Mouse (Mus musculus): ENCODE results near the gene Mnx1. TPM values are rescaled to one million over a fixed set of nuclear protein-coding genes. Genes with fewer than 3 reads are reported as not detected.
A peak's percentile ranks its signal among the peaks of the same experiment; 100 is the strongest.

Gene Mnx1
- polyA plus RNA-seq, 1 experiment from 2014 or later, result 0.95 TPM

GRCm38 (mm10) chr5:29475556-29475955 lies 2.7 kb downstream of the Mnx1 start:
- no peak for ATAC-seq (ENCODE audit: low FRiP score)
- Histone ChIP-seq H3K9ac (replicated peaks) (no peak overlapping the region), H3K4me1 (peaks cover 17% of the 10 kb centered on the region), H3K4me3 (replicated peaks) (no peak overlapping the region), H3K36me3 (no peaks in the 10 kb centered on the region), H3K27me3 (replicated peaks) (peaks cover 97% of the 10 kb centered on the region), H3K27ac (replicated peaks) (no peak overlapping the region), H3K4me2 (no peak overlapping the region), H3K9me3 (replicated peaks) (no peaks in the 10 kb centered on the region)
- WGBS, result 2% methylated on average over 5 of the region's 5 CpGs

- Histone ChIP-seq H3K4me3 (replicated peaks) (no peak overlapping the region), H3K4me2 (no peak overlapping the region)
Measured at GRCm38 (mm10) chr5:29475041-29475440, 3.2 kb downstream of the Mnx1 start.

DNA sequence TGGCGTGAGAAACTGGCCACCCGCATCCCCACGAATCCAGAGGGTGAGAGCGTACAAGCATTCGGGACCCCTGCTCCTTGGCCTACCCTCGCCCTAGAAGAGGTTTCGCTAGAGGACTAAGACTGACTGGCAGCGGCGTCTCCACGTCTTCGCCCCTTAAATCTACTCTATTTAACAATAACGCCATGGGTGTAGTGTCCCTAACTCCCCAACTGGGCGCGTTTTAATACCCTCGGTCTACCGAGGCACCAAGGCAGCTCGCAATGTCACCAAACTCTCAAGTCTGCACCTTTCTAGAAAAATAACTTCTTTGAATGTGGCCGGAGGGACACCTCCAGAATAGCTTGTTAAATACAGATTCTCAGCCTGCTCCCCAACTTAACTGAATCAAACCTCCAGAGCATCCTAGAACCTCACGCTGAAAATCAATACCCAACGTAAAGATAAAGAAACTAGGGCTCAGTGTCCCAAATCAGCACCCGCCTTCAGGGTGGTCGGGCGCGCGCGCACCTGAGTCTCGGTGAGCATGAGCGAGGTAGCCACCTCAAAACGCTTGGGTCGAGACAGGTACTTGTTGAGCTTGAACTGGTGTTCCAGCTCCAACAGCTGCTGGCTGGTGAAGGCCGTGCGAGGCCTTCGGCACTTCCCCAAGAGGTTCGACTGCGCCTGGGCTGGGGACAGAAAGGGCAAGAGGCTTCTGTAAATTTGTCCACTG lies 3.9 kb downstream of the Mnx1 start:
- no peaks in the 10 kb centered on the region for H3K9me3 ChIP-seq (replicated peaks)
- no peak overlapping the region for H3K4me3 ChIP-seq (replicated peaks)
- peaks cover 97% of the 10 kb centered on the region for H3K27me3 ChIP-seq (replicated peaks)
- no peak overlapping the region for H3K9ac ChIP-seq (replicated peaks)
- no peak for ATAC-seq (ENCODE audit: low FRiP score)
- H3K27ac ChIP-seq (replicated peaks), result no peak overlapping the region
- peaks cover 17% of the 10 kb centered on the region for H3K4me1 ChIP-seq
- H3K36me3 ChIP-seq, result no peaks in the 10 kb centered on the region
- WGBS, result 3% methylated on average over 35 of the region's 35 CpGs
- peak overlapping the region; percentile 2; the same call in 1 of the 2 replicates for H3K4me2 ChIP-seq

More at GRCm38 (mm10) chr5:29475041-29475440, 3.2 kb downstream of the Mnx1 start:
- Histone ChIP-seq H3K36me3 (no peaks in the 10 kb centered on the region), H3K4me1 (peaks cover 17% of the 10 kb centered on the region), H3K27ac (replicated peaks) (no peak overlapping the region), H3K9ac (replicated peaks) (no peak overlapping the region), H3K9me3 (replicated peaks) (no peaks in the 10 kb centered on the region), H3K27me3 (replicated peaks) (peaks cover 97% of the 10 kb centered on the region)
- ATAC-seq (ENCODE audit: low FRiP score), result no peak
- WGBS, result 3% methylated on average over 10 of the region's 10 CpGs

DNA sequence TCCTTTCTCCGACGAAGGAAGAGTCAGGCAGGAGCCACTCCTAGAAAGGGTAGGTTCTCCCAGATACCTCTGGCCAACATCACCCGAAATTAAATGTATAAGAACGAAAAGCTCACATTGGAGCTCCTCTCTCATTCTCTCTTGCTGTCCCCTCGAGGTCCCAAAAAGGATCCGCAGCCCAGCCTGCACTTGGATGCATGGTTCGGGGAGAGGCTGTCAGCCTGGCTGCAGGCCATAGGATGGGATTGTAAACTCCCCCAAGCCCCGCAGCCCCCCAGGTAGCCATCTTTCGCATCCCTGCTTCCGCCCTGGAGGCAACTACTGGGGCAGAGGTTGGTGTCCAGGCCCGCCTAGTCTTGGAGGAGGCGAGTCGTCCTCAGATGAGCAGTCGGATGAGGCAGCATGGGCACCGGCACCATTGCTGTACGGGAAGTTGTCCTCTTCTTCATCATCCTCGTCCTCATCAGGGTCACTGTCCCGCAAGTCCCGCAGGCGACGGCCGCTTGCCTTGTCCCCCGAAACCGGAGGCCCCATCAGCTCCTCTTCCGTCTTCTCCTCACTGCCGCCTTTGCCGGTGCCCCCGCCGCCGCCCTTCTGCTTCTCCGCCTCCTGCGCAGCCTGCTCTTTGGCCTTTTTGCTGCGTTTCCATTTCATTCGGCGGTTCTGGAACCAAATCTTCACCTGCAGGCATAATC lies 4.6 kb downstream of the Mnx1 start:
- WGBS, result 3% methylated on average over 35 of the region's 35 CpGs

DNA sequence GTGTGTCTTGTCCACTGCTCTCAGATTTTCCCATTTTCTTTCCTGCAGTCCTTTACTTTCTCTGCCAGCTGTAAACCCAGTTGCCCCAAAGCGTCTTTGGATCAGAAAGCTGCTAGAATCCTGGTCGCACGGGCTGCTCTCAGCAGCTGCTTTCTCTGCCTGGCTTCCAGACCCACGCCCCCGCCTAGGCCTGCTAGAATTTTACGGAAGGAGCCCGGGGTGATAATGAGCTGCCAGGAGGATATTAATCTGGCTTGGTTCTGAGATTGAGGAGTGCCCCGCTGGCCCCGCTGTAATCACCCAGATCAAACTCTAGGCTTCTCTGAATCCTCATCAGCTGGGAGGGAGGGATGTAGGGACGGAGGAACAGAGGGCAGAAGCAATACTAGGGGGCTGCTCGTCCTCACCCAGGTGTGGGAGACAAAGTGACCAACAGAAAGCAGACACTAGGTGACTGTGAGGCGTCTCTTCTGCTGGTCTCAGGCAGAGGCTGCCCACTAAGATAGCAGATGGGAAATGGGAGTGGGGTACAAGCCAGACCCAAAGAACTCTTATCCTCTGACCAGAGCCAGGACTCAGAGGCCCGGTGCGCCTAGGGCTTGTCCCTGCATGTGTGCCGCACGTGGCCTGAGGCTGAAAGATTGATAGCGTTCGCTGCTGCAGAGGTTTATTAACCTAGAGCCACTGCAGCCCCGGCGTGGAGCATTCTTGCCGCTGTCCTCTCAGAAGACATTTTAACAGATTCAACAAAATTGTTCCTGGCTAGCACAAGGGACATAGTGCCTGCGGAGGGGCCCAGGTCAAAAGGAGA lies 6.2 kb downstream of the Mnx1 start:
- Histone ChIP-seq H3K9me3 (replicated peaks) (no peaks in the 10 kb centered on the region), H3K9ac (replicated peaks) (no peak overlapping the region), H3K36me3 (no peaks in the 10 kb centered on the region), H3K4me3 (replicated peaks) (no peak overlapping the region), H3K4me1 (peaks cover 8% of the 10 kb centered on the region), H3K27me3 (replicated peaks) (peaks cover 94% of the 10 kb centered on the region), H3K4me2 (no peak overlapping the region), H3K27ac (replicated peaks) (no peak overlapping the region)
- 1% methylated on average over 22 of the region's 22 CpGs for WGBS
- ATAC-seq (ENCODE audit: low FRiP score), result no peak

More for the DNA sequence above, 4.6 kb downstream of the Mnx1 start:
- no peak overlapping the region for H3K4me3 ChIP-seq (replicated peaks)
- no peaks in the 10 kb centered on the region for H3K36me3 ChIP-seq
- H3K9ac ChIP-seq (replicated peaks), result no peak overlapping the region
- H3K27me3 ChIP-seq (replicated peaks), result peaks cover 97% of the 10 kb centered on the region
- ATAC-seq (ENCODE audit: low FRiP score), result no peak
- no peak overlapping the region for H3K27ac ChIP-seq (replicated peaks)
- no peaks in the 10 kb centered on the region for H3K9me3 ChIP-seq (replicated peaks)
- peak overlapping the region; percentile 2; the same call in 1 of the 2 replicates for H3K4me2 ChIP-seq
- H3K4me1 ChIP-seq, result peaks cover 15% of the 10 kb centered on the region

GRCm38 (mm10) chr5:29471396-29471795 lies 6.9 kb downstream of the Mnx1 start:
- H3K4me1 ChIP-seq, result peaks cover 8% of the 10 kb centered on the region
- no peaks in the 10 kb centered on the region for H3K9me3 ChIP-seq (replicated peaks)
- no peak for ATAC-seq (ENCODE audit: low FRiP score)
- H3K27me3 ChIP-seq (replicated peaks), result peaks cover 94% of the 10 kb centered on the region
- WGBS, result 6% methylated on average over 11 of the region's 11 CpGs
- no peak overlapping the region for H3K4me3 ChIP-seq (replicated peaks)
- no peak overlapping the region for H3K27ac ChIP-seq (replicated peaks)
- H3K9ac ChIP-seq (replicated peaks), result no peak overlapping the region
- no peak overlapping the region for H3K4me2 ChIP-seq
- H3K36me3 ChIP-seq, result no peaks in the 10 kb centered on the region

DNA sequence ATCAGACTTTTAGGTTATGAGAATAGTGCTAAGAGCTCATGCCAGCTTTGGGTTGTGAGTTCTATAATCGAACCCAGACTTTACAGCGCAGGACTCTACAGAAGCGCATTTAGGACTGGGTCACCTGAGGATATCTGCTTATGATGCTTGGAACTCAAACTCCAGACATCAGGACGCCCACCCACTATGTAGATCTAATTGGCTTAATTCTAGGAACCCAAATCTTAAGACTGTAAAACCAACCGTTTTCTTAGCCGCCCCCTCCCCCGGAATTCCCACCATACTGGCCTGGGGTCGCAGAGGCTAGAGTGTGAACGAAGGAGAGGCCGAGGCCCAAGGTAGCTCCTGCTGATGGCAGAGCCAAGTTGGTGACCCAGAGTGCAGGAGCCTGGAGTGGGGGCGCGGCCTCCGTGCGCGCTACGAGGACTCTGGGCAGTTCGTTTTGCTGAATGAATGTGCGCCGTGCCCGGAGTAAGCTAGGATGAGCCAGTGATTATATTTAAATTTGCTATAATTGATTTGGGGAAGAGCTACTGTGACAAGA lies 7.3 kb downstream of the Mnx1 start:
- Histone ChIP-seq H3K9ac (replicated peaks) (no peak overlapping the region), H3K4me2 (no peak overlapping the region), H3K9me3 (replicated peaks) (no peaks in the 10 kb centered on the region), H3K27ac (replicated peaks) (no peak overlapping the region), H3K27me3 (replicated peaks) (peaks cover 93% of the 10 kb centered on the region), H3K4me1 (peaks cover 8% of the 10 kb centered on the region), H3K4me3 (replicated peaks) (no peak overlapping the region), H3K36me3 (no peaks in the 10 kb centered on the region)
- 4% methylated on average over 20 of the region's 20 CpGs for WGBS
- no peak for ATAC-seq (ENCODE audit: low FRiP score)

- Histone ChIP-seq H3K27ac (replicated peaks) (no peak overlapping the region), H3K4me2 (no peak overlapping the region), H3K36me3 (no peaks in the 10 kb centered on the region), H3K27me3 (replicated peaks) (peaks cover 93% of the 10 kb centered on the region), H3K4me3 (replicated peaks) (no peak overlapping the region), H3K9ac (replicated peaks) (no peak overlapping the region), H3K4me1 (peaks cover 8% of the 10 kb centered on the region), H3K9me3 (replicated peaks) (no peaks in the 10 kb centered on the region)
- 15% methylated on average over 5 of the region's 5 CpGs for WGBS
- no peak for ATAC-seq (ENCODE audit: low FRiP score)
Measured at GRCm38 (mm10) chr5:29470271-29470670, 8.0 kb downstream of the Mnx1 start.

GRCm38 (mm10) chr5:29469501-29469900 lies 8.8 kb downstream of the Mnx1 start:
- WGBS, result 6% methylated on average over 4 of the region's 4 CpGs
- Histone ChIP-seq H3K27ac (replicated peaks) (no peak overlapping the region), H3K4me3 (replicated peaks) (no peak overlapping the region), H3K36me3 (no peaks in the 10 kb centered on the region), H3K4me1 (peaks cover 8% of the 10 kb centered on the region), H3K9ac (replicated peaks) (no peak overlapping the region), H3K4me2 (no peak overlapping the region), H3K9me3 (replicated peaks) (no peaks in the 10 kb centered on the region), H3K27me3 (replicated peaks) (peaks cover 86% of the 10 kb centered on the region)
- no peak for ATAC-seq (ENCODE audit: low FRiP score)

- no peak overlapping the region for H3K27ac ChIP-seq (replicated peaks)
- no peaks in the 10 kb centered on the region for H3K9me3 ChIP-seq (replicated peaks)
- peak overlapping the region; percentile 51 for H3K4me2 ChIP-seq
- H3K4me3 ChIP-seq (replicated peaks), result peak overlapping the region; percentile 28
- H3K9ac ChIP-seq (replicated peaks), result no peak overlapping the region
- H3K27me3 ChIP-seq (replicated peaks), result peaks cover 78% of the 10 kb centered on the region
- WGBS, result under 1% methylated on average over 17 of the region's 17 CpGs
- H3K36me3 ChIP-seq, result no peaks in the 10 kb centered on the region
- no peak for ATAC-seq (ENCODE audit: low FRiP score)
- H3K4me1 ChIP-seq, result peaks cover 8% of the 10 kb centered on the region
Measured at GRCm38 (mm10) chr5:29468351-29469065, 9.8 kb downstream of the Mnx1 start.
